ENCODE assay signal across 26 mouse cellular contexts in genomic region chr8:114978206-114978960, GRCm38 (mm10).
DNase-seq lines count a peak whose midpoint lies in the region; ATAC-seq and TF ChIP-seq lines count a peak whose summit lies in the region.
"Had no signal": no experiment of that assay in that cellular context is flagged by ENCODE, and none has a peak within 500 bp of the region (broad histone marks: within the 10 kb centered on the region; RNA-seq: fewer than 3 reads in every experiment).

No protein-coding gene starts in this region.

- H3K27ac ChIP-seq in heart, embryonic 13.5 days (replicated peaks), result peak overlapping the region; percentile 67
- H3K27ac ChIP-seq in intestine, embryonic 16.5 days (ENCODE audit: low read length), result no peak overlapping the region
- H3K27ac ChIP-seq in intestine, postnatal 0 days (ENCODE audit: low read depth, low read length), result no peak overlapping the region
- H3K27ac ChIP-seq: liver, embryonic 14.5 days; macrophage; midbrain, embryonic 13.5 days; neural tube, embryonic 13.5 days had no signal

- peaks cover 43% of the 10 kb centered on the region for H3K4me1 ChIP-seq in heart, embryonic 13.5 days
- H3K4me1 ChIP-seq in intestine, embryonic 16.5 days (ENCODE audit: control insufficient read depth, insufficient read depth, low read length), result no peaks in the 10 kb centered on the region
- no peaks in the 10 kb centered on the region for H3K4me1 ChIP-seq in intestine, postnatal 0 days (replicated peaks; ENCODE audit: control insufficient read depth, insufficient read depth, low read length)
- H3K4me1 ChIP-seq: neural tube, embryonic 13.5 days had no signal

- H3K9me3 ChIP-seq in heart, embryonic 13.5 days, result 0 out of 2 replicates have a peak, but pooled peaks cover 4% of the 10 kb centered on the region
- H3K9me3 ChIP-seq in intestine, embryonic 16.5 days (ENCODE audit: control insufficient read depth, low read length), result no peaks in the 10 kb centered on the region
- no peaks in the 10 kb centered on the region for H3K9me3 ChIP-seq in intestine, postnatal 0 days (ENCODE audit: control insufficient read depth)

- intact Hi-C loops in heart, postnatal 14 days (cut with DNase I), result loop anchor here (10.0 kb wide), 1 partner anchor 726 kb away; the partner anchor contains the start of gene Maf

- H3K4me3 ChIP-seq in heart, embryonic 13.5 days, result no peak overlapping the region
- no peak overlapping the region for H3K4me3 ChIP-seq in intestine, embryonic 16.5 days (ENCODE audit: low read length)
- H3K4me3 ChIP-seq in intestine, postnatal 0 days (ENCODE audit: low read depth, low read length), result no peak overlapping the region
- H3K4me3 ChIP-seq: erythroblast, embryonic 14.5 days; midbrain, embryonic 13.5 days; neural tube, embryonic 13.5 days had no signal

- TF ChIP-seq CTCF in intestine, postnatal 0 days (IDR thresholded peaks at IDR 0.05; ENCODE audit: low read depth), result no peak

- H3K9ac ChIP-seq in heart, embryonic 13.5 days, result peak overlapping the region; percentile 48
- no peak overlapping the region for H3K9ac ChIP-seq in intestine, embryonic 16.5 days (ENCODE audit: low read depth, low read length)
- H3K9ac ChIP-seq in intestine, postnatal 0 days (ENCODE audit: low read depth, low read length), result no peak overlapping the region
- H3K9ac ChIP-seq: liver, embryonic 14.5 days; midbrain, embryonic 13.5 days; neural tube, embryonic 13.5 days had no signal

- 48% methylated on average over 15 of the region's 15 CpGs for WGBS in heart, embryonic 13.5 days
- WGBS in intestine, embryonic 16.5 days, result 74% methylated on average over 15 of the region's 15 CpGs
- 74% methylated on average over 15 of the region's 15 CpGs for WGBS in intestine, postnatal 0 days

- no peaks in the 10 kb centered on the region for H3K27me3 ChIP-seq in heart, embryonic 13.5 days (replicated peaks)
- H3K27me3 ChIP-seq in intestine, embryonic 16.5 days (replicated peaks; ENCODE audit: control insufficient read depth, insufficient read depth, low read length), result no peaks in the 10 kb centered on the region; the same call in 1 of the 2 replicates
- 0 out of 2 replicates have a peak, but pooled peaks cover 3% of the 10 kb centered on the region for H3K27me3 ChIP-seq in intestine, postnatal 0 days (replicated peaks; ENCODE audit: control insufficient read depth, insufficient read depth, low read length)
- H3K27me3 ChIP-seq: midbrain, embryonic 13.5 days; Patski had no signal

- peak; percentile 33 to 63 for DNase-seq in gastrocnemius, adult 8-10 months (ENCODE audit: low spot score in 2 of 2)
- no peak for DNase-seq in gastrocnemius, postnatal 4 days (ENCODE audit: low spot score in 2 of 2)
- no peak for DNase-seq in heart, postnatal 14 days
- no peak for DNase-seq in adrenal gland, postnatal 4 days (ENCODE audit: low spot score in 2 of 2)
- DNase-seq: cerebellum, adult 18-20 months; cerebellum, postnatal 14 days; kidney, adult 11 months; kidney, postnatal 14 days; layer of hippocampus, adult 9-11 months; liver; lung, adult 2 months; lung, postnatal 10 days; right cerebral cortex, postnatal 4 days; thymus, adult 2 months; thymus, postnatal 36 days had no signal

- no peaks in the 10 kb centered on the region for H3K36me3 ChIP-seq in heart, embryonic 13.5 days
- H3K36me3 ChIP-seq in intestine, embryonic 16.5 days (ENCODE audit: control insufficient read depth, insufficient read depth, low read length), result no peaks in the 10 kb centered on the region
- no peaks in the 10 kb centered on the region for H3K36me3 ChIP-seq in intestine, postnatal 0 days (ENCODE audit: control insufficient read depth, insufficient read depth)
- H3K36me3 ChIP-seq: midbrain, embryonic 13.5 days; neural tube, embryonic 13.5 days had no signal

- peak overlapping the region; percentile 50 for H3K4me2 ChIP-seq in heart, embryonic 13.5 days
- H3K4me2 ChIP-seq in intestine, embryonic 16.5 days (ENCODE audit: low read depth, low read length), result no peak overlapping the region
- no peak overlapping the region for H3K4me2 ChIP-seq in intestine, postnatal 0 days (replicated peaks; ENCODE audit: low read depth)
- H3K4me2 ChIP-seq: midbrain, embryonic 13.5 days; neural tube, embryonic 13.5 days had no signal

- ATAC-seq in heart, embryonic 13.5 days (ENCODE audit: extremely low read depth, insufficient number of reproducible peaks, low FRiP score, low TSS enrichment), result no peak; the same call in 1 of the 2 replicates
- 0 out of 2 replicates have a peak, but pooled peaks have one; percentile 18 for ATAC-seq in intestine, embryonic 16.5 days
- no peak for ATAC-seq in intestine, postnatal 0 days
- ATAC-seq: forebrain, embryonic 16.5 days; hindbrain, embryonic 16.5 days; midbrain, embryonic 13.5 days; Patski had no signal

Comparison
In these comparisons a context has a peak if more than half of its experiments do, and no peak if none do; other contexts are left out.
1. DNase-seq: peak in gastrocnemius, adult 8-10 months (2 of 2); none in gastrocnemius, postnatal 4 days (0 of 2), heart, postnatal 14 days (0 of 2) and adrenal gland, postnatal 4 days (0 of 2).